Mouse (Mus musculus): ENCODE data around the gene Six6. TPM values are rescaled to one million over a fixed set of nuclear protein-coding genes. Genes with fewer than 3 reads are reported as not detected.

The Six6 gene
- total and polyA plus RNA-seq, 3 experiments = not detected

DNA sequence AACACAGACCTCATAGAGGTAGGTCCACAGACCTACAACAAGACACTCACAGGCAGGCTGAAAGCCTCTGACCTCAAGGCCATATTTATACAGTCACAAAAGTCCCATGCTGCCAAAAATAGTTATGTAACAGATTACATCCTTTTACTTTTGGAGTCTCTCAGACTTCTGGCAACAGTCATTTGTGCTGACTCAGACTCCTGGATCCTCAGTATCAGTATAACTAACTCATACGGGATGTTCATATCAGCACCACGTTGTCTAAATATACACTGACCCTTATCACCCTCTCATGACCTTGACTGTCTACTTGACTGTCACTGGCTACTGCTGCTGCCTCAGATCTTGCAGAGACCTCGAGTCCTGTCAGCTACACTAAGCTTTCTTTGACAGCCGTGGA lies 15.2 kb downstream of the Six6 start:
- DNase-seq (ENCODE audit: low read depth, low spot score) = no peak
- Histone ChIP-seq H3K79me2 (ENCODE audit: control insufficient read depth, insufficient read depth, low read length, poor library complexity) (no peaks in the 10 kb centered on the region), H3K27me3 (ENCODE audit: control insufficient read depth in 1 of 2, insufficient read depth in 2 of 2, low read length in 2 of 2) (peaks cover 2 to 9% of the 10 kb centered on the region in 2 experiments; a peak in 3 of 4 replicates), H3K4me1 (ENCODE audit: control insufficient read depth in 1 of 2, insufficient read depth in 2 of 2, low read length in 2 of 2) (no peaks in the 10 kb centered on the region), H3K36me3 (ENCODE audit: control insufficient read depth in 1 of 2, insufficient read depth in 2 of 2, low read length in 2 of 2) (no peaks in the 10 kb centered on the region), H3K27ac (ENCODE audit: control insufficient read depth, low read depth, low read length) (no peak overlapping the region), H3K9ac (ENCODE audit: control insufficient read depth, low read depth, low read length, poor library complexity, severe bottlenecking) (no peak overlapping the region), H3K9me3 (replicated peaks; ENCODE audit: insufficient read depth, low read length) (no peaks in the 10 kb centered on the region), H3K4me3 (ENCODE audit: control insufficient read depth in 1 of 2, insufficient read depth in 1 of 2, low read depth in 2 of 2, low read length in 2 of 2) (no peak overlapping the region)
- TF ChIP-seq ETS1 (IDR thresholded peaks at IDR 0.05; ENCODE audit: low read depth, low read length) (no peak), USF2 (IDR thresholded peaks at IDR 0.05; ENCODE audit: borderline replicate concordance in 1 of 2, insufficient read depth in 1 of 2, low read depth in 1 of 2, low read length in 2 of 2) (no peak), TBP (IDR thresholded peaks at IDR 0.05; ENCODE audit: low read depth, low read length) (no peak), NELFE (IDR thresholded peaks at IDR 0.05; ENCODE audit: low read depth, low read length) (no peak), MAFK (IDR thresholded peaks at IDR 0.05; ENCODE audit: borderline replicate concordance, low read depth, low read length) (no peak), RCOR1 (IDR thresholded peaks at IDR 0.05; ENCODE audit: low read depth, low read length) (no peak), MAZ (IDR thresholded peaks at IDR 0.05; ENCODE audit: low read depth, low read length) (no peak)

DNA sequence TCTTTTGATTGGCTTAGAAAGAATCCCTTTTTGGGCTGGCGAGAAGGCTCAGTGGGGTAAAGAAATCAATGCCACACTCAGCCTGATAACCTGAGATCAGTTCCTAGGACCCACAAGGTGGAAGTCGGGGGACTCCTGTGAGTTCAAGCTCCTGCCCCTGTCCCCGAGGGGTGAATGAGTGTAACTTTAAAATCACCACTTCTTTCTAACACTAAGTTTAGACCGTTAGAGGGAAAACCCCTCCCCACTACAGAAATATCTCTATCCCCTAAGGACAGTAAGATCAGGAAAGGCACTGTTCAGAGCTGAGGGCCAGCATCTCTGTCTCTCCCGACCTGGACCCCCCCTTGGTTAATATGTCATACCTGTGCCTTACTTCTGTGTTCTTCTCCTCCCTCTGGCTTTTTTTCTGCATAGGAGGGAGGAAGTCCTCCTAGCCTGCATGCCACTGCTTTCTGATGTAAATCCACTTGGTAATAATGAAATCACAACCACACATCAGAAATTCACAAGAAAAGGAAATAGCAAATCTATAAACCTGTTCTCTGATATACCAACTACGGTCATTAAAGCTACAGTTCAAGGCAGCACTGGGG lies 18.2 kb downstream of the Six6 start:
- Histone ChIP-seq H3K4me3 (ENCODE audit: control insufficient read depth in 1 of 2, insufficient read depth in 1 of 2, low read depth in 2 of 2, low read length in 2 of 2) (no peak overlapping the region), H3K27me3 (ENCODE audit: control insufficient read depth in 1 of 2, insufficient read depth in 2 of 2, low read length in 2 of 2) (peaks cover 3 to 12% of the 10 kb centered on the region in 2 experiments; a peak in 3 of 4 replicates), H3K9ac (ENCODE audit: control insufficient read depth, low read depth, low read length, poor library complexity, severe bottlenecking) (no peak overlapping the region), H3K4me1 (ENCODE audit: control insufficient read depth in 1 of 2, insufficient read depth in 2 of 2, low read length in 2 of 2) (no peaks in the 10 kb centered on the region), H3K36me3 (ENCODE audit: control insufficient read depth in 1 of 2, insufficient read depth in 2 of 2, low read length in 2 of 2) (no peaks in the 10 kb centered on the region), H3K27ac (ENCODE audit: control insufficient read depth, low read depth, low read length) (no peak overlapping the region), H3K9me3 (replicated peaks; ENCODE audit: insufficient read depth, low read length) (no peaks in the 10 kb centered on the region), H3K79me2 (ENCODE audit: control insufficient read depth, insufficient read depth, low read length, poor library complexity) (no peaks in the 10 kb centered on the region)
- TF ChIP-seq RCOR1 (IDR thresholded peaks at IDR 0.05; ENCODE audit: low read depth, low read length) = no peak
- TF ChIP-seq POLR2A (IDR thresholded peaks at IDR 0.05; ENCODE audit: control insufficient read depth in 1 of 2, insufficient read depth in 1 of 2, low read depth in 1 of 2, low read length in 2 of 2, poor library complexity in 1 of 2) = no peak
- no peak for TF ChIP-seq CHD2 (IDR thresholded peaks at IDR 0.05; ENCODE audit: low read length)
- no peak for TF ChIP-seq USF1 (IDR thresholded peaks at IDR 0.05; ENCODE audit: low read depth, low read length)
- no peak for TF ChIP-seq MAFK (IDR thresholded peaks at IDR 0.05; ENCODE audit: borderline replicate concordance, low read depth, low read length)
- TF ChIP-seq POLR2AphosphoS5 (IDR thresholded peaks at IDR 0.05; ENCODE audit: borderline replicate concordance, low read depth, low read length) = no peak
- TF ChIP-seq ELF1 (IDR thresholded peaks at IDR 0.05; ENCODE audit: low read depth, low read length) = no peak
- no peak for TF ChIP-seq SMC3 (IDR thresholded peaks at IDR 0.05; ENCODE audit: low read depth, low read length)
- TF ChIP-seq MYC (IDR thresholded peaks at IDR 0.05; ENCODE audit: low read depth, low read length) = no peak
- TF ChIP-seq HCFC1 (IDR thresholded peaks at IDR 0.05; ENCODE audit: low read depth, low read length) = no peak
- TF ChIP-seq EP300 (IDR thresholded peaks at IDR 0.05; ENCODE audit: low read depth in 1 of 2, low read length in 2 of 2) = no peak
- TF ChIP-seq GATA1 (IDR thresholded peaks at IDR 0.05; ENCODE audit: low read depth, low read length) = no peak
- TF ChIP-seq ETS1 (IDR thresholded peaks at IDR 0.05; ENCODE audit: low read depth, low read length) = no peak
- TF ChIP-seq ZC3H11A (IDR thresholded peaks at IDR 0.05; ENCODE audit: low read depth, low read length) = no peak
- DNase-seq (ENCODE audit: low read depth, low spot score) = no peak

Measured in MEL (cell line).